In the genomic region with DNA sequence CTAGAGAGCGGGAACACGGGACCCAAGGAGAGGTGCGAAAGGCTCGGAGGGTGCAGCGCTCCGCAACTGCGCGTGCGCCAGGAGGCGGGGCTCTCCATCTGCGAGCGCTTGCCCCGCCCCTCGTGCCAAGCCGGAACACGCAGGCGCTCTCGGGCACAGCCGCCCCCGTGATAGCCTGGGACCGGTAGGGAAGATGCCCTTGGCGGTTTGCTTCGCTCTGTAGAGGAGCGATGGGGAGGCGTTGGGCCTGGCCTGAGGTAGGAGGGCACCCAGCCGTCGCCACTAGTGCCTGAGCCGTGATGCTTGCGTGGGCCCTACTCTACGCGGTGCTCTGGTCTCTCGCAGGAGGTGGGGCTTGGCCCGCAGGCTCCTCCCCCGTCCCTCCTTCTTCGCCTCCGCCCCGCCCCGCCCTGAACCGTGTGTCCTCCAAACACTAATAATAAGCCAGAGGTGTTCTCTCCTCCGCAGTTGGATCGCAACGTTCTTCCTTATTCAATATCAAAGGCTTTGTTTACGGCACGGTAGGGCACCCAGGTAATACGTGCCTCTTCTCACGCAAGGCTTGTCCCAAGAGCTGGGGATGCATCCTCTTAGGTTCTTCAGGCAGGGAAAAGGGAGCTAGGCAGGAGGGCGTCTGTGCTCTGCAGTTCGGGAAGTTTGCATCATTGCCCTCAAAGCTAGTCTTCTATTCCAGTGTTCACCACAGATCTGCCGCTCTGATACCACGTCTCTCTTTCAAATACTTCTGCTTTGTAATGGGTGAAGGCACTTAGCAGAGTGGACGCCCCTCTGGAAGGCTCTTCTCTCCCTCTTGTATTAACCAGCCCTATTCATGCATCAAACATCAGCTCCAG, we compare ENCODE assay signal across 8 mouse cellular contexts. TPM values are rescaled to one million over a fixed set of nuclear protein-coding genes. Genes with fewer than 3 reads are reported as not detected.
DNase-seq lines count a peak whose midpoint lies in the region; ATAC-seq lines count a peak whose summit lies in the region.

Zpbp2 (plus strand) TSS at position 123 of the 854 bp plus-strand sequence.

- peak within 1 kb of the TSS; percentile 91 for H3K9ac ChIP-seq in hindbrain, embryonic 16.5 days (ENCODE audit: low read depth, low read length)

- peak within 1 kb of the TSS; percentile 77 for H3K4me2 ChIP-seq in hindbrain, embryonic 16.5 days (ENCODE audit: low read length)

- ATAC-seq in hindbrain, embryonic 16.5 days, result peak; percentile 98

- peak within 1 kb of the TSS; percentile 94 for H3K27ac ChIP-seq in hindbrain, embryonic 16.5 days (ENCODE audit: low read depth, low read length)

- no peaks in the 10 kb centered on the region for H3K9me3 ChIP-seq in hindbrain, embryonic 16.5 days (ENCODE audit: control insufficient read depth, low read length)

- peaks cover 7% of the 10 kb centered on the region for H3K4me1 ChIP-seq in hindbrain, embryonic 16.5 days (ENCODE audit: control insufficient read depth, insufficient read depth, low read depth, low read length)

- no peaks in the 10 kb centered on the region for H3K36me3 ChIP-seq in hindbrain, embryonic 16.5 days (ENCODE audit: control insufficient read depth, insufficient read depth, low read length)

- peak; percentile 96 for DNase-seq in ZHBTc4 (ENCODE audit: low read depth, low spot score)
- DNase-seq in cerebellum, postnatal 4 days (ENCODE audit: low spot score in 2 of 2), result peak; percentile 69 to 84
- peak; percentile 75 for DNase-seq in gastrocnemius, adult 18-20 months (ENCODE audit: low spot score)
- peak; percentile 88 to 92 for DNase-seq in left cerebral cortex, adult 18-20 months (ENCODE audit: low spot score in 2 of 2)
- DNase-seq in lung, postnatal 4 days, result peak; percentile 91 to 92
- peak; percentile 94 for DNase-seq in retina, postnatal 1 day
- peak; percentile 99 for DNase-seq in thymus, postnatal 4 days

- WGBS in hindbrain, embryonic 16.5 days, result under 1% methylated on average over 46 of the region's 51 CpGs

- peak within 1 kb of the TSS; percentile 82 for H3K4me3 ChIP-seq in hindbrain, embryonic 16.5 days (ENCODE audit: low read length)

- H3K27me3 ChIP-seq in hindbrain, embryonic 16.5 days (replicated peaks; ENCODE audit: control insufficient read depth, insufficient read depth, low read length), result peaks cover 34% of the 10 kb centered on the region

RNA-seq across cellular contexts. Expression of gene Zpbp2, which starts in this region (rescaled TPM):
- not detected for total RNA-seq in gastrocnemius, adult 18-20 months (2021)
- 0.11 and 0.15 TPM in 2 replicates for polyA plus RNA-seq in hindbrain, embryonic 16.5 days (2015; fragmentation: Nextera tagmentation; extraction: Ambion mirVana)
- total RNA-seq in left cerebral cortex, adult 18-20 months (2021), result not detected

Comparison
In these comparisons a context has a peak if more than half of its experiments do, and no peak if none do; other contexts are left out.
1. Peak in every context shown above with its lines: DNase-seq, ATAC-seq, H3K4me3 ChIP-seq and H3K27ac ChIP-seq.
2. Peak in DNase-seq in gastrocnemius, adult 18-20 months; RNA of the gene not detected or under 1 TPM.
3. Peak in ATAC-seq, H3K4me3 ChIP-seq, H3K27ac ChIP-seq, H3K9ac ChIP-seq and H3K4me2 ChIP-seq in hindbrain, embryonic 16.5 days; RNA of the gene not detected or under 1 TPM.
4. Peak in DNase-seq in left cerebral cortex, adult 18-20 months; RNA of the gene not detected or under 1 TPM.